Mouse (Mus musculus) myocyte (in vitro differentiated cells): ENCODE results near the gene Smap1. TPM values are rescaled to one million over a fixed set of nuclear protein-coding genes. Genes with fewer than 3 reads are reported as not detected.

Source experiments
- H3K27me3 ChIP-seq: one replicate; pipeline ENCODE4 v1.6.1; 2011; ENCODE audit not compliant: control insufficient read depth, insufficient read depth, insufficient read length
- H3K36me3 ChIP-seq: one replicate; pipeline ENCODE4 v1.6.1; 2011; ENCODE audit not compliant: control insufficient read depth, insufficient read depth
- H3K4me2 ChIP-seq: one replicate; pipeline ENCODE4 v1.6.1; 2011; ENCODE audit warnings: low read depth, control low read depth
- H3K4me3 ChIP-seq: one replicate; pipeline ENCODE4 v1.5.1; 2011; ENCODE audit warnings: mild to moderate bottlenecking, control low read depth, moderate library complexity
- H3K79me2 ChIP-seq: one replicate; pipeline ENCODE4 v1.6.1; 2011; ENCODE audit not compliant: control insufficient read depth, insufficient read depth
- H3ac ChIP-seq: one replicate; pipeline ENCODE4 v1.6.1; 2011; ENCODE audit not compliant: control insufficient read depth, insufficient read length
- CEBPB ChIP-seq: IDR thresholded peaks from 2 replicates; pipeline ENCODE4 v1.6.1; 2011; ENCODE audit warnings: mild to moderate bottlenecking, moderate library complexity; ENCODE audit not compliant: poor library complexity, insufficient read depth, severe bottlenecking
- E2F4 ChIP-seq: IDR thresholded peaks from one replicate; pipeline ENCODE4 v1.6.1; 2011; ENCODE audit warnings: mild to moderate bottlenecking, control low read depth, moderate library complexity; ENCODE audit not compliant: insufficient read depth
- MAX ChIP-seq: IDR thresholded peaks from one replicate; pipeline ENCODE4 v1.6.1; 2011; ENCODE audit warnings: low read depth, mild to moderate bottlenecking, control low read depth
- MYOD1 ChIP-seq, 3 experiments: IDR thresholded peaks; one replicate each; pipeline ENCODE4 v1.6.1; 2011; ENCODE audit warnings: control low read depth in 2 of 3, low read depth in 2 of 3, mild to moderate bottlenecking in 2 of 3, moderate library complexity in 1 of 3; ENCODE audit not compliant: insufficient read length in 2 of 3, control insufficient read depth in 1 of 3
- MYOG ChIP-seq, 3 experiments: IDR thresholded peaks; one replicate each; pipeline ENCODE4 v1.6.1; 2011; ENCODE audit warnings: control low read depth in 2 of 3, low read depth in 2 of 3, mild to moderate bottlenecking in 2 of 3; ENCODE audit not compliant: insufficient read length in 2 of 3, control insufficient read depth in 1 of 3, insufficient read depth in 1 of 3
- POLR2A ChIP-seq: IDR thresholded peaks from one replicate; pipeline ENCODE4 v1.6.1; 2011; ENCODE audit warnings: low read depth, mild to moderate bottlenecking, control low read depth, moderate library complexity; ENCODE audit not compliant: insufficient read length
- POLR2AphosphoS2 ChIP-seq: IDR thresholded peaks from one replicate; pipeline ENCODE4 v1.6.1; 2011; ENCODE audit warnings: low read depth, control low read depth; ENCODE audit not compliant: insufficient read length
- REST ChIP-seq: IDR thresholded peaks from one replicate; pipeline ENCODE4 v1.6.1; 2011; ENCODE audit warnings: mild to moderate bottlenecking, control low read depth, moderate library complexity; ENCODE audit not compliant: insufficient read depth, insufficient read length
- SRF ChIP-seq: IDR thresholded peaks from one replicate; pipeline ENCODE4 v1.6.1; 2011; ENCODE audit warnings: low read depth; ENCODE audit not compliant: control insufficient read depth, insufficient read length
- TCF12 ChIP-seq: IDR thresholded peaks from one replicate; pipeline ENCODE4 v1.6.1; 2011; ENCODE audit warnings: mild to moderate bottlenecking, control low read depth; ENCODE audit not compliant: poor library complexity, insufficient read depth, severe bottlenecking
- TCF3 ChIP-seq: IDR thresholded peaks from one replicate; pipeline ENCODE4 v1.6.1; 2011; ENCODE audit warnings: low read depth, control low read depth; ENCODE audit not compliant: insufficient read length
- USF1 ChIP-seq: IDR thresholded peaks from one replicate; pipeline ENCODE4 v1.6.1; 2011; ENCODE audit warnings: low read depth, mild to moderate bottlenecking, control low read depth, moderate library complexity
- polyA plus RNA-seq: library from polyadenylated mRNA; unstranded; fragments of >200 nt; fragmentation: generic; extraction: Trizol; gene quantifications from one replicate; pipeline ENCODE4 v1.2.1, GENCODE M21; 2012; ENCODE audit warnings: missing spikeins

The Smap1 gene
- polyA plus RNA-seq, 1 experiment, result 29.2 TPM

DNA sequence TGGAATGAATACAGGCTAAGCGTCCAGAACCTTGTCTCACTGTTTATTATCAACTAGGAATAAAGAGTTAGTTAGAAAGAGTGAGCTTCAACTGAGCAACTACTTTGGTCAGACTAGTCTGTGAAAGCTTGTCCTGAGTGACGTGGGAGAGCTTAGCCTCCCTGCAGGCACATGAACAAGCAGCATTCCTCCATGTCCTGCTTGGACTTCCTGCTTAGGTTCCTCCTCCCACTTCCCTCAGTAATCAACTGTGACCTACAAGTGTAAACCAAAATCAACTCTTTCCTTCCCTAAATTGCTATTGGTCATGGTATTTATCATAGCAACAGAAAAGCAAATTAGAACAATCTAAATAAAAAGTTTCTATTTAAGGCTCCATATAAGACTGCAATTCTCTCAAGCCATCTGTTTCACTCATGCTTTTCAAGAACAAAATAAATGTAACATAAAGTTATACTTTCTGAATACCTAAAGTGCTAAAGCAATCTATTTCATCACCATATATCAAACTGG, 54.7 kb downstream of the Smap1 start:
- Histone ChIP-seq H3K36me3 (peaks cover 10% of the 10 kb centered on the region), H3K4me3 (no peak overlapping the region), H3K4me2 (no peak overlapping the region), H3ac (no peak overlapping the region), H3K27me3 (no peaks in the 10 kb centered on the region), H3K79me2 (no peaks in the 10 kb centered on the region)
- TF ChIP-seq MAX, result no peak
- TF ChIP-seq POLR2AphosphoS2, result no peak
- no peak for TF ChIP-seq E2F4
- TF ChIP-seq SRF, result no peak
- TF ChIP-seq MYOG (IDR thresholded peaks at IDR 0.05; ENCODE audit: control insufficient read depth in 1 of 3, insufficient read depth in 1 of 3, insufficient read length in 2 of 3, low read depth in 2 of 3), result no peak

GRCm38 (mm10) chr1:23865566-23865965, 56.6 kb downstream of the Smap1 start:
- Histone ChIP-seq H3K27me3 (no peaks in the 10 kb centered on the region), H3K4me3 (no peak overlapping the region), H3ac (no peak overlapping the region), H3K36me3 (peaks cover 7% of the 10 kb centered on the region), H3K79me2 (no peaks in the 10 kb centered on the region), H3K4me2 (no peak overlapping the region)
- TF ChIP-seq E2F4 (no peak), POLR2A (no peak), MYOG (IDR thresholded peaks at IDR 0.05; ENCODE audit: control insufficient read depth in 1 of 3, insufficient read depth in 1 of 3, insufficient read length in 2 of 3, low read depth in 2 of 3) (no peak), TCF3 (no peak), USF1 (no peak), MYOD1 (IDR thresholded peaks at IDR 0.05; ENCODE audit: control insufficient read depth in 1 of 3, insufficient read length in 2 of 3, low read depth in 2 of 3) (no peak)

DNA sequence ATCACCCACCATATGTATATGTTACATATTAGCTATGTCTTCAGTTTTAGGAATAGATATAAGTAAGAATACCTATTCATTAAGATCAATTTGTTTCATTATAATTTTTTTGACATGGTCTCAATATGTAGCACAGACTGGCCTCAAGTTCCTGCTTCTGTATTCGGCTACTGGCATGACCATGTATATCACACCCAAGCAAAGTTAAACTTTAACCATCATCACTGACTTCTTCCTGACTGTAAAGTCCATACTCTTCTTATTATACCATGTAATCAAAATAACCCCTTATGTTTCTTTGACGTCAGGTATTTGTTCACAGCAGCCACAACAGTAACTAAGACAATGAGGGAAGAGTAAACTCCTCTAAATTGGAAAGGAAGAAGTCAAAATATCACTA, 61.2 kb downstream of the Smap1 start:
- H3K79me2 ChIP-seq, result no peaks in the 10 kb centered on the region
- no peak overlapping the region for H3K4me2 ChIP-seq
- peaks cover 11% of the 10 kb centered on the region for H3K36me3 ChIP-seq
- no peak overlapping the region for H3ac ChIP-seq
- H3K4me3 ChIP-seq, result no peak overlapping the region
- TF ChIP-seq MYOD1 (IDR thresholded peaks at IDR 0.05; ENCODE audit: control insufficient read depth in 1 of 3, insufficient read length in 2 of 3, low read depth in 2 of 3) (no peak), POLR2A (no peak), MYOG (IDR thresholded peaks at IDR 0.05; ENCODE audit: control insufficient read depth in 1 of 3, insufficient read depth in 1 of 3, insufficient read length in 2 of 3, low read depth in 2 of 3) (no peak), USF1 (no peak), E2F4 (no peak), POLR2AphosphoS2 (no peak), TCF12 (no peak), TCF3 (no peak)
- H3K27me3 ChIP-seq, result no peaks in the 10 kb centered on the region

DNA sequence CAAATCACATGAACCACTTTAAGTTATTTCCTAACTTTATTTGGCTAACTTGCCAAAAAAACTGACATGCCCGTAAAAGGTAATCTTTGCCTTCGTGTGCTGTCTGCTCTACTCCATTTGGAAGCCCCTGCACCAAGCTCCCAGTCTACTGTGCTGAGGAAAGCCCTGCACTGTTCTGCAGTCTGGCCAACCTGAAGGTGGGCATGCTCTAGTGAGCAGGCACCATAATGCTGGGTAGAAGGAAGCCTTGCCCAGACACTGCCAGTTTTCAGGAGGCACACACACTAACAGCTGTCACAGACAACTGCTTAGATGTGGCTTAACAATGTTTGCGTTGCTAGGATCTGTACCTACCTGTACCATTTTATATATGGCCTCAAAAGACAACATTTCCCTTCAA, 66.5 kb downstream of the Smap1 start:
- no peak overlapping the region for H3K4me3 ChIP-seq
- H3K27me3 ChIP-seq, result no peaks in the 10 kb centered on the region
- no peaks in the 10 kb centered on the region for H3K79me2 ChIP-seq
- peaks cover 35% of the 10 kb centered on the region for H3K36me3 ChIP-seq
- TF ChIP-seq POLR2AphosphoS2 (no peak), MAX (no peak), SRF (no peak), CEBPB (no peak), USF1 (no peak), REST (no peak), TCF3 (no peak), E2F4 (no peak), POLR2A (no peak), MYOD1 (IDR thresholded peaks at IDR 0.05; ENCODE audit: control insufficient read depth in 1 of 3, insufficient read length in 2 of 3, low read depth in 2 of 3) (no peak), MYOG (IDR thresholded peaks at IDR 0.05; ENCODE audit: control insufficient read depth in 1 of 3, insufficient read depth in 1 of 3, insufficient read length in 2 of 3, low read depth in 2 of 3) (no peak), TCF12 (no peak)
- H3ac ChIP-seq, result no peak overlapping the region
- H3K4me2 ChIP-seq, result no peak overlapping the region

- Histone ChIP-seq H3K27me3 (no peaks in the 10 kb centered on the region), H3K36me3 (peaks cover 23% of the 10 kb centered on the region), H3ac (no peak overlapping the region), H3K4me3 (no peak overlapping the region), H3K4me2 (no peak overlapping the region), H3K79me2 (no peaks in the 10 kb centered on the region)
- no peak for TF ChIP-seq TCF12
- TF ChIP-seq TCF3, result no peak
- no peak for TF ChIP-seq CEBPB
- no peak for TF ChIP-seq MYOG (IDR thresholded peaks at IDR 0.05; ENCODE audit: control insufficient read depth in 1 of 3, insufficient read depth in 1 of 3, insufficient read length in 2 of 3, low read depth in 2 of 3)
Measured at GRCm38 (mm10) chr1:23846044-23846680, 76.0 kb downstream of the Smap1 start.
